Mouse (Mus musculus) G1E-ER4 (cell line): ENCODE data around the gene Phf14. TPM values are rescaled to one million over a fixed set of nuclear protein-coding genes. Genes with fewer than 3 reads are reported as not detected.

Source experiments
- GATA1 ChIP-seq: IDR thresholded peaks from one replicate; pipeline ENCODE4 v1.8.0; 2012; ENCODE audit warnings: low read length, inconsistent platforms
- polyA plus RNA-seq: library from polyadenylated mRNA; stranded (reverse); fragments of >175 nt; gene quantifications from 2 replicates; pipeline ENCODE4 v1.2.3, GENCODE M21; 2012

Phf14 gene
- polyA plus RNA-seq, 1 experiment, result 20.0 TPM

GRCm38 (mm10) chr6:12116926-12117818 is 209.6 kb downstream of the Phf14 start:
- TF ChIP-seq GATA1, result no peak

GRCm38 (mm10) chr6:12117819-12118570 is 210.4 kb downstream of the Phf14 start:
- TF ChIP-seq GATA1, result no peak

GRCm38 (mm10) chr6:12122759-12123158 is 215.2 kb downstream of the Phf14 start:
- TF ChIP-seq GATA1, result no peak

- no peak for TF ChIP-seq GATA1
These were observed 217.6 kb downstream of the Phf14 start for GRCm38 (mm10) chr6:12125031-12125803.

- TF ChIP-seq GATA1, result no peak
These were observed 219.7 kb downstream of the Phf14 start for GRCm38 (mm10) chr6:12127287-12127686.

Other genes with a start within 250 kb of the Phf14 start
- 8.0 and 14.2 TPM in 2 replicates for gene Ndufa4, start 312 bp upstream of the Phf14 start, polyA plus RNA-seq